Mouse (Mus musculus): ENCODE data around the gene Suds3.

DNA sequence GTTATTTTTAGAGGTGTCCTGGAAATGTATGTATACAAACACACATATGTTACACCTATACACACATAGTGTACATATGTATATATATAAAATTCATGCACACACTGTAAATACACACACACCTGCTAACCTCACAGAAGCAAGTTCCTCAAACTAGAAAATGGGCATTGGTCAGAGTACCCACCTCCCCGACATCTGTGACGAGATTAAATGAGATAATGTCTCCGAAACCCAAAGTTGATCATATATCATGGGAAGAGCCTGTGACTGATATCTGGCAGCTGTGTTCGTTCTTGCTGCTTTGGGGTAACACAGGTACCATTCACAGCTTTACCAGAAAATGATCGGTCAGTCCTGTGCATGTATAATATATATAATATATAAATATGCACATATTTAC, 20.7 kb upstream of the Suds3 start:
- TF ChIP-seq EP300 (optimal IDR thresholded peaks at IDR 0.05) (no peak), CTCF (IDR thresholded peaks at IDR 0.05; ENCODE audit: low read depth) (no peak)

Measured in stomach, postnatal 0 days (tissue).